14 mouse cellular contexts compared by ENCODE assay signal in the genomic region with DNA sequence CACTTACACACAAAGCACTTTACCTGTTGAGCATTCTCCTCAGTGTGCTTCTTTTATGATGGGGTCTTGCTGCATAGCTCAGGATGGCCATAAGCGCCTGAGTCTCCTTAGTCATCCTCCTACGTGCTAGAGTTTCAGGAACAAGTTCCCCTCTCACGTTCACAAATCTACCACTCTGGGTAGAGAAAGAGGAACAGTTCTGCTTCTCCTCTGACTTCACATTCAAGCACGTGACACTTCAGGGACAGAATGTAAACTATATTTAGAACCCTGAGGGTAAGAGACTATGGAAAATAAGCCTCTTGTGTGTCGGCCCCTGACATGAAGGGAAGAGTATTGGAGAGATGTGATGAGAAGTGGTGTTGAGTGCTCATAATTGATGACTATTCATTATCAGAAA. TPM values are rescaled to one million over a fixed set of nuclear protein-coding genes. Genes with fewer than 3 reads are reported as not detected.
A peak's percentile ranks its signal among the peaks of the same experiment; 100 is the strongest.
DNase-seq lines count a peak whose midpoint lies in the region; ATAC-seq and TF ChIP-seq lines count a peak whose summit lies in the region.
"Had no signal": no experiment of that assay in that cellular context is flagged by ENCODE, and none has a peak within 500 bp of the region (broad histone marks: within the 10 kb centered on the region; RNA-seq: fewer than 3 reads in every experiment).

No protein-coding gene starts in this region.

- TF ChIP-seq EP300 in heart, adult 2 months (IDR thresholded peaks at IDR 0.05; ENCODE audit: insufficient read depth, low read depth, low read length), result no peak

- peak overlapping the region; percentile 70 for H3K27ac ChIP-seq in heart, embryonic 13.5 days (replicated peaks)
- no peak overlapping the region for H3K27ac ChIP-seq in heart, adult 2 months
- H3K27ac ChIP-seq in heart, embryonic 15.5 days, result peak overlapping the region; percentile 67
- no peak overlapping the region for H3K27ac ChIP-seq in forebrain, embryonic 16.5 days (ENCODE audit: low read length)
- H3K27ac ChIP-seq in left cerebral cortex, adult 2 months, result no peak overlapping the region
- H3K27ac ChIP-seq: embryonic facial prominence, embryonic 10.5 days; midbrain, embryonic 12.5 days had no signal

- H3K36me3 ChIP-seq in heart, embryonic 13.5 days, result no peaks in the 10 kb centered on the region
- H3K36me3 ChIP-seq in heart, adult 2 months (ENCODE audit: control insufficient read depth, insufficient read depth, low read length), result no peaks in the 10 kb centered on the region; the same call in 1 of the 2 replicates
- H3K36me3 ChIP-seq in heart, embryonic 15.5 days, result no peaks in the 10 kb centered on the region
- H3K36me3 ChIP-seq in forebrain, embryonic 16.5 days (ENCODE audit: control insufficient read depth, insufficient read depth), result no peaks in the 10 kb centered on the region
- H3K36me3 ChIP-seq: embryonic facial prominence, embryonic 10.5 days; midbrain, embryonic 12.5 days had no signal

- peaks cover 28% of the 10 kb centered on the region for H3K4me1 ChIP-seq in heart, embryonic 13.5 days
- H3K4me1 ChIP-seq in heart, adult 2 months (ENCODE audit: control insufficient read depth, insufficient read depth, low read length), result no peaks in the 10 kb centered on the region
- peaks cover 20% of the 10 kb centered on the region for H3K4me1 ChIP-seq in heart, embryonic 15.5 days (replicated peaks)
- H3K4me1 ChIP-seq in forebrain, embryonic 16.5 days (replicated peaks; ENCODE audit: control insufficient read depth, insufficient read depth, low read length), result no peaks in the 10 kb centered on the region; the same call in 1 of the 2 replicates

- 33% methylated on average over 5 of the region's 5 CpGs for WGBS in heart, embryonic 13.5 days
- 54% methylated on average over 5 of the region's 5 CpGs for WGBS in heart, adult 2 months
- WGBS in heart, embryonic 15.5 days, result 35% methylated on average over 5 of the region's 5 CpGs
- WGBS in forebrain, embryonic 16.5 days, result 87% methylated on average over 5 of the region's 5 CpGs

- H3K27me3 ChIP-seq in heart, embryonic 13.5 days (replicated peaks), result no peaks in the 10 kb centered on the region
- H3K27me3 ChIP-seq in heart, adult 2 months (ENCODE audit: control insufficient read depth, insufficient read depth, low read length), result no peaks in the 10 kb centered on the region
- no peaks in the 10 kb centered on the region for H3K27me3 ChIP-seq in heart, embryonic 15.5 days
- H3K27me3 ChIP-seq in forebrain, embryonic 16.5 days (replicated peaks; ENCODE audit: control insufficient read depth, insufficient read depth, low read length), result no peaks in the 10 kb centered on the region
- H3K27me3 ChIP-seq: midbrain, embryonic 12.5 days had no signal

- no peaks in the 10 kb centered on the region for H3K9me3 ChIP-seq in heart, embryonic 13.5 days
- H3K9me3 ChIP-seq in heart, embryonic 15.5 days (replicated peaks), result no peaks in the 10 kb centered on the region
- no peaks in the 10 kb centered on the region for H3K9me3 ChIP-seq in forebrain, embryonic 16.5 days (ENCODE audit: control insufficient read depth, low read length)
- H3K9me3 ChIP-seq: embryonic facial prominence, embryonic 10.5 days; midbrain, embryonic 12.5 days had no signal

- no peak for DNase-seq in heart, adult 2 months
- peak; percentile 26 to 39 for DNase-seq in spleen, postnatal 36 days (ENCODE audit: low spot score in 2 of 2)
- no peak for DNase-seq in spleen, adult 18-20 months
- no peak for DNase-seq in left cerebral cortex, adult 2 months (ENCODE audit: extremely low spot score in 1 of 2, low spot score in 2 of 2)
- DNase-seq: adrenal gland, adult 2 months; cerebellum, postnatal 14 days; lung, embryonic 14.5 days; thymus, postnatal 36 days had no signal

- ATAC-seq in heart, embryonic 13.5 days (ENCODE audit: extremely low read depth, insufficient number of reproducible peaks, low FRiP score, low TSS enrichment), result peak; percentile 42; the same call in 1 of the 2 replicates
- ATAC-seq in heart, embryonic 15.5 days (replicated peaks; ENCODE audit: insufficient number of reproducible peaks, insufficient read depth, low FRiP score, low read depth), result peak; percentile 58; the same call in 1 of the 2 replicates
- ATAC-seq in neutrophil, adult 5-6 weeks (ENCODE audit: extremely low read depth, insufficient number of reproducible peaks, low FRiP score, poor library complexity, severe bottlenecking), result peak; percentile 90
- no peak for ATAC-seq in forebrain, embryonic 16.5 days

- H3K79me2 ChIP-seq in heart, adult 2 months (replicated peaks; ENCODE audit: control insufficient read depth, insufficient read depth, low read length), result no peaks in the 10 kb centered on the region

- no peak overlapping the region for H3K9ac ChIP-seq in heart, embryonic 13.5 days
- no peak overlapping the region for H3K9ac ChIP-seq in heart, adult 2 months (ENCODE audit: low read depth, low read length)
- H3K9ac ChIP-seq in heart, embryonic 15.5 days, result no peak overlapping the region
- no peak overlapping the region for H3K9ac ChIP-seq in forebrain, embryonic 16.5 days (replicated peaks; ENCODE audit: low read depth, low read length)
- H3K9ac ChIP-seq: lung, embryonic 14.5 days; midbrain, embryonic 12.5 days had no signal

- intact Hi-C loops in heart, adult 2 months (cut with DNase I), result no loop called here
- intact Hi-C loops in left cerebral cortex, adult 2 months (cut with DNase I), result no loop called here

- no peak for TF ChIP-seq CTCF in heart, adult 2 months (IDR thresholded peaks at IDR 0.05)
- TF ChIP-seq CTCF in left cerebral cortex, adult 2 months (IDR thresholded peaks at IDR 0.05), result no peak

- H3K4me3 ChIP-seq in heart, embryonic 13.5 days, result 0 out of 2 replicates have a peak overlapping the region, but pooled peaks have one; percentile 3
- H3K4me3 ChIP-seq in heart, adult 2 months, result no peak overlapping the region
- H3K4me3 ChIP-seq in heart, embryonic 15.5 days, result no peak overlapping the region
- no peak overlapping the region for H3K4me3 ChIP-seq in forebrain, embryonic 16.5 days (replicated peaks; ENCODE audit: low read length)
- no peak overlapping the region for H3K4me3 ChIP-seq in left cerebral cortex, adult 2 months
- H3K4me3 ChIP-seq: embryonic facial prominence, embryonic 10.5 days; midbrain, embryonic 12.5 days had no signal

- peak overlapping the region; percentile 42 for H3K4me2 ChIP-seq in heart, embryonic 13.5 days
- H3K4me2 ChIP-seq in heart, embryonic 15.5 days, result peak overlapping the region; percentile 28; the same call in 1 of the 2 replicates
- no peak overlapping the region for H3K4me2 ChIP-seq in forebrain, embryonic 16.5 days (ENCODE audit: low read length)
- H3K4me2 ChIP-seq: lung, embryonic 14.5 days; midbrain, embryonic 12.5 days had no signal

- no peak for TF ChIP-seq POLR2A in heart, adult 2 months (IDR thresholded peaks at IDR 0.05; ENCODE audit: insufficient read depth, low read depth, low read length)

RNA-seq across cellular contexts. Expression of gene Akap7, which starts 10.7 kb away (rescaled TPM):
- polyA plus RNA-seq in heart, embryonic 13.5 days (2015; fragmentation: Nextera tagmentation; extraction: Ambion mirVana), result 23.6 and 26.2 TPM in 2 replicates
- 10 to 100 TPM; 56.2 to 59.1 TPM for total RNA-seq in heart, adult 2 months (2021)
- 17.2 and 31.1 TPM in 2 replicates for polyA plus RNA-seq in heart, adult 2 months (2012; rRNA removed)
- polyA plus RNA-seq in heart, embryonic 15.5 days (2015; fragmentation: Nextera tagmentation; extraction: Ambion mirVana), result 22.2 and 29.9 TPM in 2 replicates
- total RNA-seq in neutrophil, adult 5-6 weeks (2017), result 39.0 and 56.4 TPM in 2 replicates
- polyA plus RNA-seq in forebrain, embryonic 16.5 days (2015; fragmentation: Nextera tagmentation; extraction: Ambion mirVana), result 33.3 and 37.1 TPM in 2 replicates
- 10 to 100 TPM; 65.5 to 68.1 TPM for total RNA-seq in left cerebral cortex, adult 2 months (2021)

RNA-seq across cellular contexts. Expression of gene Epb41l2, which starts 41.2 kb away (rescaled TPM):
- 42.9 and 45.8 TPM in 2 replicates for polyA plus RNA-seq in heart, embryonic 13.5 days (2015; fragmentation: Nextera tagmentation; extraction: Ambion mirVana)
- total RNA-seq in heart, adult 2 months (2021), result 10 to 100 TPM; 40.5 to 49.1 TPM
- 24.0 and 41.8 TPM in 2 replicates for polyA plus RNA-seq in heart, adult 2 months (2012; rRNA removed)
- polyA plus RNA-seq in heart, embryonic 15.5 days (2015; fragmentation: Nextera tagmentation; extraction: Ambion mirVana), result 41.8 and 53.9 TPM in 2 replicates
- total RNA-seq in neutrophil, adult 5-6 weeks (2017), result 112 and 120 TPM in 2 replicates
- polyA plus RNA-seq in forebrain, embryonic 16.5 days (2015; fragmentation: Nextera tagmentation; extraction: Ambion mirVana), result 20.8 and 23.5 TPM in 2 replicates
- total RNA-seq in left cerebral cortex, adult 2 months (2021), result 100 to 1,000 TPM; 123 to 127 TPM

Comparison
In these comparisons a context has a peak if more than half of its experiments do, and no peak if none do; other contexts are left out.
1. H3K27ac ChIP-seq: peak in heart, embryonic 13.5 days (single experiment) and heart, embryonic 15.5 days (single experiment); none in heart, adult 2 months (single experiment), forebrain, embryonic 16.5 days (single experiment) and left cerebral cortex, adult 2 months (single experiment).
2. DNase-seq: peak in spleen, postnatal 36 days (2 of 2); none in heart, adult 2 months (0 of 2), spleen, adult 18-20 months (0 of 2) and left cerebral cortex, adult 2 months (0 of 2).